Mouse (Mus musculus) heart, adult 2 months (tissue): ENCODE measurements at regions not wholly inside any gene's neighbourhood (a gene's known extent, or its start where the extent isn't known, plus 50 kb on each side); places are given as distances from the start of the nearest gene placed in this dataset.

ENCODE experiments used
- CTCF ChIP-seq: fragments of 200-600 bp; IDR thresholded peaks from 2 replicates; pipeline ENCODE4 v1.8.1; 2022; ENCODE audit warnings: antibody characterized with exemption, mild to moderate bottlenecking, moderate library complexity
- EP300 ChIP-seq: fragments of 200-500 bp; IDR thresholded peaks from 2 replicates; pipeline ENCODE4 v1.6.1; 2011; ENCODE audit warnings: low read depth, low read length, control low read depth; ENCODE audit not compliant: insufficient read depth
- POLR2A ChIP-seq: fragments of 200-500 bp; IDR thresholded peaks from 2 replicates; pipeline ENCODE4 v1.6.1; 2011; ENCODE audit warnings: mild to moderate bottlenecking, low read depth, low read length, control low read depth; ENCODE audit not compliant: insufficient read depth

GRCm38 (mm10) chr9:51641706-51642105, 123.4 kb upstream of the Arhgap20 start:
- TF ChIP-seq CTCF: no peak
- TF ChIP-seq POLR2A: 0 out of 2 replicates have a peak, but pooled peaks have one; percentile 16
- no peak for TF ChIP-seq EP300
